Mouse (Mus musculus): ENCODE data around the gene G2e3. TPM values are rescaled to one million over a fixed set of nuclear protein-coding genes. Genes with fewer than 3 reads are reported as not detected.

G2e3 gene
- polyA plus RNA-seq, 2 experiments = 19.2 to 26.9 TPM

- Histone ChIP-seq H3K27me3 (ENCODE audit: control insufficient read depth, insufficient read depth, low read length) (no peaks in the 10 kb centered on the region), H3K4me2 (replicated peaks; ENCODE audit: low read depth, low read length, severe bottlenecking) (peak within 1 kb of the TSS; percentile 62), H3K27ac (replicated peaks; ENCODE audit: low read depth, low read length) (peak within 1 kb of the TSS; percentile 87), H3K9ac (ENCODE audit: low read depth, low read length, severe bottlenecking) (peak within 1 kb of the TSS; percentile 73), H3K9me3 (ENCODE audit: control insufficient read depth, low read length) (no peaks in the 10 kb centered on the region), H3K4me3 (replicated peaks; ENCODE audit: low read length) (peak within 1 kb of the TSS; percentile 52), H3K4me1 (ENCODE audit: control insufficient read depth, insufficient read depth, low read length) (peaks cover 2% of the 10 kb centered on the region; the same call in 1 of the 2 replicates), H3K36me3 (ENCODE audit: control insufficient read depth, insufficient read depth, low read length) (peaks cover 29% of the 10 kb centered on the region)
- 2% methylated on average over 34 of the region's 34 CpGs for WGBS
- DNase-seq (ENCODE audit: low spot score) (peak; percentile 96), ATAC-seq (ENCODE audit: low FRiP score, low read depth) (peak; percentile 99)
- TF ChIP-seq POLR2A (IDR thresholded peaks at IDR 0.05; ENCODE audit: borderline replicate concordance, extremely low read depth, insufficient read depth, insufficient read length) = peak; percentile 79; the same call in 1 of the 2 replicates
Observed at GRCm38 (mm10) chr12:51377003-51377887, 29.4 kb downstream of the G2e3 start, which contains the start of gene Scfd1. Gene Scfd1 (plus strand): TSS chr12:51377510.

GRCm38 (mm10) chr12:51377888-51378190, 30.0 kb downstream of the G2e3 start:
- H3K27me3 ChIP-seq (ENCODE audit: control insufficient read depth, insufficient read depth, low read length) = no peaks in the 10 kb centered on the region
- DNase-seq (ENCODE audit: low spot score) (no peak), ATAC-seq (ENCODE audit: low FRiP score, low read depth) (no peak)
- H3K4me1 ChIP-seq (ENCODE audit: control insufficient read depth, insufficient read depth, low read length) = peaks cover 2% of the 10 kb centered on the region; the same call in 1 of the 2 replicates
- peak overlapping the region; percentile 52 for H3K4me3 ChIP-seq (replicated peaks; ENCODE audit: low read length)
- no peak for TF ChIP-seq POLR2A (IDR thresholded peaks at IDR 0.05; ENCODE audit: borderline replicate concordance, extremely low read depth, insufficient read depth, insufficient read length)
- H3K9me3 ChIP-seq (ENCODE audit: control insufficient read depth, low read length) = no peaks in the 10 kb centered on the region
- H3K9ac ChIP-seq (ENCODE audit: low read depth, low read length, severe bottlenecking) = peak overlapping the region; percentile 73
- peaks cover 27% of the 10 kb centered on the region for H3K36me3 ChIP-seq (ENCODE audit: control insufficient read depth, insufficient read depth, low read length)
- peak overlapping the region; percentile 87 for H3K27ac ChIP-seq (replicated peaks; ENCODE audit: low read depth, low read length)
- 18% methylated on average over 6 of the region's 6 CpGs for WGBS
- peak overlapping the region; percentile 62 for H3K4me2 ChIP-seq (replicated peaks; ENCODE audit: low read depth, low read length, severe bottlenecking)

- Histone ChIP-seq H3K4me3 (replicated peaks; ENCODE audit: low read length) (no peak overlapping the region), H3K9ac (ENCODE audit: low read depth, low read length, severe bottlenecking) (no peak overlapping the region), H3K27me3 (ENCODE audit: control insufficient read depth, insufficient read depth, low read length) (no peaks in the 10 kb centered on the region), H3K4me1 (ENCODE audit: control insufficient read depth, insufficient read depth, low read length) (no peaks in the 10 kb centered on the region), H3K4me2 (replicated peaks; ENCODE audit: low read depth, low read length, severe bottlenecking) (no peak overlapping the region), H3K9me3 (ENCODE audit: control insufficient read depth, low read length) (no peaks in the 10 kb centered on the region), H3K27ac (replicated peaks; ENCODE audit: low read depth, low read length) (no peak overlapping the region), H3K36me3 (ENCODE audit: control insufficient read depth, insufficient read depth, low read length) (peaks cover 76% of the 10 kb centered on the region)
- DNase-seq (ENCODE audit: low spot score) (no peak), ATAC-seq (ENCODE audit: low FRiP score, low read depth) (no peak)
- 96% methylated on average over 6 of the region's 6 CpGs for WGBS
- no peak for TF ChIP-seq POLR2A (IDR thresholded peaks at IDR 0.05; ENCODE audit: borderline replicate concordance, extremely low read depth, insufficient read depth, insufficient read length)
Observed at GRCm38 (mm10) chr12:51399871-51400270, 52.0 kb downstream of the G2e3 start.

- Histone ChIP-seq H3K4me1 (ENCODE audit: control insufficient read depth, insufficient read depth, low read length) (no peaks in the 10 kb centered on the region), H3K9me3 (ENCODE audit: control insufficient read depth, low read length) (no peaks in the 10 kb centered on the region), H3K9ac (ENCODE audit: low read depth, low read length, severe bottlenecking) (no peak overlapping the region), H3K27me3 (ENCODE audit: control insufficient read depth, insufficient read depth, low read length) (no peaks in the 10 kb centered on the region), H3K4me3 (replicated peaks; ENCODE audit: low read length) (no peak overlapping the region), H3K36me3 (ENCODE audit: control insufficient read depth, insufficient read depth, low read length) (peaks cover 71% of the 10 kb centered on the region), H3K4me2 (replicated peaks; ENCODE audit: low read depth, low read length, severe bottlenecking) (no peak overlapping the region), H3K27ac (replicated peaks; ENCODE audit: low read depth, low read length) (no peak overlapping the region)
- 72% methylated on average over 5 of the region's 5 CpGs for WGBS
- TF ChIP-seq POLR2A (IDR thresholded peaks at IDR 0.05; ENCODE audit: borderline replicate concordance, extremely low read depth, insufficient read depth, insufficient read length) = no peak
- DNase-seq (ENCODE audit: low spot score) (peak; percentile 45), ATAC-seq (ENCODE audit: low FRiP score, low read depth) (no peak)
Observed at GRCm38 (mm10) chr12:51402060-51402698, 54.3 kb downstream of the G2e3 start.

- no peak for ATAC-seq (ENCODE audit: low FRiP score, low read depth)
- Histone ChIP-seq H3K27me3 (ENCODE audit: control insufficient read depth, insufficient read depth, low read length) (no peaks in the 10 kb centered on the region), H3K36me3 (ENCODE audit: control insufficient read depth, insufficient read depth, low read length) (peaks cover 63% of the 10 kb centered on the region), H3K9me3 (ENCODE audit: control insufficient read depth, low read length) (no peaks in the 10 kb centered on the region), H3K27ac (replicated peaks; ENCODE audit: low read depth, low read length) (no peak overlapping the region), H3K9ac (ENCODE audit: low read depth, low read length, severe bottlenecking) (no peak overlapping the region), H3K4me3 (replicated peaks; ENCODE audit: low read length) (no peak overlapping the region), H3K4me2 (replicated peaks; ENCODE audit: low read depth, low read length, severe bottlenecking) (no peak overlapping the region), H3K4me1 (ENCODE audit: control insufficient read depth, insufficient read depth, low read length) (no peaks in the 10 kb centered on the region)
- TF ChIP-seq POLR2A (IDR thresholded peaks at IDR 0.05; ENCODE audit: borderline replicate concordance, extremely low read depth, insufficient read depth, insufficient read length) = no peak
- peak; percentile 7 for DNase-seq (ENCODE audit: low spot score)
- 61% methylated on average over 4 of the region's 4 CpGs for WGBS
Observed at GRCm38 (mm10) chr12:51403987-51404586, 56.2 kb downstream of the G2e3 start.
